Mouse (Mus musculus): ENCODE measurements around the gene Phf14.
"Not testable (repeated sequence)": the region's sequence is repeated elsewhere in the genome, so short reads cannot be mapped to it uniquely, and the experiment has no call there.

Gene Phf14

DNA sequence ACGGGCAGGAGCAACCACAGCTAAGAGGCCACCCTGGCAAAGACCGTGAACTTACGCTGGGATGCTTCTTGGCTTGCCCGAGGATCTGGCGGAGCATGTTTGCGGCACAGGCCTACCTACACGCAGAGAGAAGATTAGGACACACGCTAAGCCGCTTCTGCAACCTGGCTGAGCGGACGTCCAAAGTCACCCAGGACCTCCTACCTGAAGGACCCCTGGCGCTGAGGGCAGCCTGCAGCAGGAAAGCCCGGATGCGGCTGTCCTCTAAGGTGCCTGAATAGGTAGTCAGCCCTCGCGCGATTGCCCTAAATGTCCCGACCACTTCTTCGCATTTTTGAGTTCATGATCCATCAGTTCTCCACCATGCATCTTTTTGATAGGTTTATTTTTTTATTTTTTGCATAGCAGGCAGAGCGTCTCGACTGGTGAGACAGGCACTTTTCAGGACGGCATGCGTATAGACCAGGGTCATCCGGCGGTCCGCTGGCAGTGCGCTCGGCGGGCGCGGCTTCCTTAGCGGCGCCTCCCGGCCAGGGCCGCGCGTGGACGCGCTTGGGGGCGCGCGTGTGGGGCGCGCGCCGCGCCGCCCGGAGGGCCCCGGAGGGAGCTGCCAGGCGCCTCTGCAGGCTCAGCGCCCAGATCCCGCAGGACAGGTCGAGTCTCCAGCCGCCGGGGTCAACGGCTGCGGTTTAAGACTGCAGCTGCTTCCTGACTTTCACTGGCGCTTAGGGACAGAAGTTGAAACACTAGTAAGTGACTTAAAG, at the start of gene Phf14, which contains the start of gene Ndufa4:
Phf14 (plus strand) TSS at position 541 of the 764 bp plus-strand sequence.
Ndufa4 (minus strand) TSS at position 229 of the 764 bp plus-strand sequence.
- peak; percentile 95 to 96 for DNase-seq

DNA sequence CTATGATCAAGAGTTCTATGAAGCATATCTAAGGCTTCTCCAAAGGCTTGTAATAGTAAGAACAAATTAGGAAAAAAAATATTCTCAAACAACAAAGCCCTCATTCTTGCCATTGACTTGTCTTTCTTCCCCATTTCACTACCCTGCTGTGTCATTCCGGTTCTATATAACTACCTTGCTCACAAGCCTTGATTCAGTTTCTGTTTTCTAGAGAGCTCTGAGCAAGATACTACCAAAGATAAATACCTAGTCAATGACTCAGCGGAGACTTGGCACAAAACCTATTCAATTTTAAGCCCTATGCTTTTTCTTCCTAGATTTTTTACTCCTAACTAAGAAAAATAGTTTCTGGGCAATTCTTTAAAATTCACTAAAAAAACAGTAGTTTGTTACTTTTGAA, 32.2 kb upstream of the Phf14 start:
- DNase-seq, result not testable (repeated sequence)

GRCm38 (mm10) chr6:11900809-11901310, 6.7 kb upstream of the Phf14 start:
- DNase-seq, result no peak

- no peak for DNase-seq
These were observed 730 bp upstream of the Phf14 start for GRCm38 (mm10) chr6:11906890-11907268.

DNA sequence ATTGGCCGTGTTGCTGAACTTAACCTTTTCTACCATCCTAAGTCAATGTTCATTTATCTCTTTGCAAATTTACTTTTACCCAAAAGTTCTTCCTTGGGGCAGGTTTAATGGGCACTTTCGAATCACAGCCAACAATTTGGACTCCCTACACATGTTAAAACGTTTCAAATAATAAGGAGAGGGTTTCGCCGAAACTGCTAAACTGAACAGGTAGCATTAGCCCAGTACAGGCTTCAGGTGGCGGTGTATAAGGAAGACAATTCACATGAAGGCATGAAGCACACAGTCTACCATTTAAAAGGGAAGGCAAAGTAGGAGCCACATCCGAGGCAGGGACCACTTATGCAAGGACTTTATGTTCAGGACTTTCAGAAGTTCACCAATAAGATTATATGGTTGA, 561 bp downstream of the Phf14 start:
- peak in 1 of 2 experiments; percentile 22 for DNase-seq

- DNase-seq, result peak; percentile 84 to 91
These were observed 18.0 kb downstream of the Phf14 start for GRCm38 (mm10) chr6:11925496-11926041.

- peak; percentile 51 to 52 for DNase-seq
These were observed 18.5 kb downstream of the Phf14 start for GRCm38 (mm10) chr6:11926082-11926595.

- peak in 1 of 2 experiments; percentile 18 for DNase-seq
These were observed 19.9 kb downstream of the Phf14 start for GRCm38 (mm10) chr6:11927485-11927884.

DNA sequence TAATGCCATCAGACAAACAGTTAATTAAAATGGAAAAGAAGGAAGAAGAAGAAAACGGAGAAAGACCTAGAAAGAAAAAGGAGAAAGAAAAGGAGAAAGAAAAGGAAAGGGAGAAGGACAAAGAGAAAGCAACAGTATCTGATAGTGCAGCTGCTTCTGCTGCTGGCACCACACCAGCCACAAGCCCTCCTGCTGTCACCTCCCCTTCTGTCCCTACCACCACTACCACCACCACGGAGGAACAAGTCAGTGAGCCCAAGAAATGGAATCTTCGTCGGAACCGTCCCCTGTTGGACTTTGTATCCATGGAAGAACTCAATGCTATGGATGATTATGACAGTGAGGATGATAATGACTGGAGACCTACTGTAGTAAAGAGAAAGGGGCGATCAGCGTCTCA, 25.8 kb downstream of the Phf14 start:
- peak in 1 of 2 experiments; percentile 26 for DNase-seq

DNA sequence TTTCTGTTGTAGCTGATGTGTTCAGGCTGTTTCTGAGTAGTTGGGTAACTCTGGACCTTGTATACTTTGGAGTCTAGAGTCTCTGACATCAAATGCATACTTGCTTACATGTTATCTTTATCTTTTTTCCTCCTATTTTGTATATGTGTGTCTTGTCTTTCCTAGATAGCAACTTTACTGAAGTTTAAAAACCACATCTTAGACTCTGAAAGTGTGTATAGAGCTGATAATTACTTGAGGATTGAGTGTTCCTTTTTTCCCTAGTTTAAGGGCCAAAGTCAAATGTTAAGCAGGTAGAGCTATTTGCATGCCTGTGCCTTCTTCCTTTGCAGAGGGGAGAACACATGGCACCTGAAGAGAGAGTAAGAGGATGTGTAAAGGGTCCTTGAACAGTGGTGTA, 33.3 kb downstream of the Phf14 start:
- DNase-seq, result no peak

DNA sequence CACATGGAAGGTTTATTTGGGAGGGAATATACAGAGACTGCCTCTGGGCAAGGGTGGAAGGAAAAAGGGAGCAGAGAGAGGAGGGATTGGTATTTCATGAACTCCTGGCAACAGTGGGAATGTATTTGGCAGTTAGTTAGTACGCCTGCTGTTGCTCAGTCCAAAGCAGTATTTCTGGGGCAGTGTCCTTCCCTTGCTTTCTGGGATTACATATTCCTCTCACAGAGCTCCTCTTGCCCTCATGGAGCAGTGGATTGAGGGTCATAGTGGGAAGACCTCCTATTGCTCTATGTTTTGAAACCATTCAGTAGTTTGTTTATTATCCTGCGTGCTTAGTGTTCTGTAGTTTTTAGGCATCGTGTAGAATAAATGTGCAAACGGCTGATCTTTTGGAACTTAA, 34.5 kb downstream of the Phf14 start:
- DNase-seq, result peak in 1 of 2 experiments; percentile 15

GRCm38 (mm10) chr6:11948100-11948499, 40.5 kb downstream of the Phf14 start:
- DNase-seq, result no peak

- no peak for DNase-seq
These were observed 52.6 kb downstream of the Phf14 start for GRCm38 (mm10) chr6:11960172-11960571.

DNA sequence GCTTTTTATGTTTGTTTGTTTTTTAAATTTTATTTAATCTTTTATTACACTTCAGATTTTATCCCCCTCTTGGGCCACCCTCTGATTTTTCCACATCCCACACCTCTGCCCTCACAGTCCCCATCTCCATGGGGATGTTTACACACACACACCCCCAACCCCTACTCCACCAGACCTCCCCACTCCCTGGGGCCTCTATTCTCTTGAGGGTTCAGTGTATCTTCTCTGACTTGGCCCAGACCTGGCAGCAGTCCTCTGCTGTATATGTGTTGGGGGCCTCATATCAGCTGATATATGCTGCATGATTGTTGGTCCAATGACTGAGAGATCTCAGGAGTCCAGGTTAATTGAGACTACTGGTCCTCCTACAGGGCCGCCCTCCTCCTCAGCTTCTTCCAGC, 86.2 kb downstream of the Phf14 start:
- DNase-seq, result no peak

DNA sequence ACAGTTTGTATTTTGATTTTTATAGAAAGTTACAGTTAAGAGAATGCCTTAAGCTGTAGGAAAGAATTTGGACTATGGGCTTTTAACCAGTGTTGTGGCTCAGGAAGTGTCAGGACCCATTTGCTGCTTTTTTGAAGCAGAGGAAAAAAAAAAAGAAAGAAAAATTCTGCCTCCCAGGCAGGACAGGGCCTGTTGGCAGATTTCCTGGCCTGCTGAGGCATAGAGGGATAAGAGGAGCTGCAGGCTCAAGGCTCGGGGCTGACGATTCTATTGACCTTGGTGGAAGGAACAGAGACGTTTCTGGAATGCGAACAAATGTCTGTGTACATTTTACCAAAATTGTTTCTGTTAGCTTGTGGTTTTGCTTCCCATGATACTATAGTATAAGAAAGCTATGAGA, 91.0 kb downstream of the Phf14 start:
- peak in 1 of 2 experiments; percentile 19 for DNase-seq

DNA sequence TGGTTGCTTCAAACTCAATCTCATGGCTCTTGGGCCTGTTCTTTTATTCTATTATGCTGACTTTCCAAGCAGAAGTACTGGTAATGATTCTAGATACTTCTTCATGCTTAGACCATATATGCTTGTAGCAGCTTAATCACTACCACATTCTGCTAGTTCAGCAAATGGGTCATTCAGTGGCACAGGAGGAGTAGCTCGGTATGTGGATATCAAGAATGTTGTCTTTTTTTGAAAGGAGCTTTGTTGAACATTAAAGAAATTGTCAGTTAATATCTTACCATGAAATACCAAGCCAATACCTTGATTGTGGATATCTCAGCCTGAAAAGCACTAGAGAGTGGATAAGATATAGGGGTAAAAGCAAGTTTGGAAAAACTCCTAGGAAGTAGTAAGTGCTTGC, 91.9 kb downstream of the Phf14 start:
- DNase-seq, result no peak

GRCm38 (mm10) chr6:12005455-12005854, 97.8 kb downstream of the Phf14 start:
- DNase-seq, result no peak

DNA sequence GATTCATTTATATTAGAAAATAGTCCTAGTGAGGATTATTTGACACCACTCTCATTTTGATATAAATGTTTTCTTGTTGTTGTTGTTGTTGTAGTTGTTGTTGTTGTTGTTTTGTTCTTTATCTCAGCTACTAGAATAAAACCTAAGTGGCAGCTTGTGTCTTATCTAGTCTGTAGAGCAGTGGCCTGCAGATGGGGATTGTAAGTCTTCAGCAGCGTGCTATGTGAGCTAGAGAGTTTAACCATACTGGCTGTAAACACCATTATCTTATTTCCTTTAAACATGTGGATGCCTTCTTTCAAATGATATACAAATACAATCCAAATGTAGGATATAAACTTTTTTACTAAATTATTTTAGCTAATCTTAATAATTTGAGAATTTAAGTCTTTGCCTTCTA, 98.4 kb downstream of the Phf14 start:
- no peak for DNase-seq

DNA sequence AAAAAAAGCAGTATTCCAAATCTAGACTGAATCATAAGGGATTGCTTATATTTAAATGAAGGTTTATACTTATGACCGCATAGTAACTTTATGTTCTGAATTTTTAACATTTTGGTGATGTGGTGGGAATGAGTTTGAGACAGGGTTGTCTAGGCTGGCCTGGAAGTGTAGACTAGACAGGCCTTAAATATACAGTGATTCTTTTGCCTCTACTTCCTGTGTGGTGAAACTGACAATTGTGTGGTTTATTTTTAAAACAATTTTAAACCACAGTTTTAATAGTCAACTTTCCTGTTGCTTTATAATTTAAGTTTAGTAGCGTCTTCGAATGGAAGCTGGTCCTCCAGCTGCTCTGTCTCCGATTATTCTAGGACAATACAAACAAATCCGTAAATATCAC, 104.5 kb downstream of the Phf14 start:
- DNase-seq, result no peak

GRCm38 (mm10) chr6:12014035-12014434, 106.4 kb downstream of the Phf14 start:
- DNase-seq, result no peak

- no peak for DNase-seq
These were observed 107.1 kb downstream of the Phf14 start for GRCm38 (mm10) chr6:12014733-12015132.

GRCm38 (mm10) chr6:12019736-12020135, 112.1 kb downstream of the Phf14 start:
- no peak for DNase-seq

GRCm38 (mm10) chr6:12020156-12020555, 112.5 kb downstream of the Phf14 start:
- DNase-seq, result no peak

DNA sequence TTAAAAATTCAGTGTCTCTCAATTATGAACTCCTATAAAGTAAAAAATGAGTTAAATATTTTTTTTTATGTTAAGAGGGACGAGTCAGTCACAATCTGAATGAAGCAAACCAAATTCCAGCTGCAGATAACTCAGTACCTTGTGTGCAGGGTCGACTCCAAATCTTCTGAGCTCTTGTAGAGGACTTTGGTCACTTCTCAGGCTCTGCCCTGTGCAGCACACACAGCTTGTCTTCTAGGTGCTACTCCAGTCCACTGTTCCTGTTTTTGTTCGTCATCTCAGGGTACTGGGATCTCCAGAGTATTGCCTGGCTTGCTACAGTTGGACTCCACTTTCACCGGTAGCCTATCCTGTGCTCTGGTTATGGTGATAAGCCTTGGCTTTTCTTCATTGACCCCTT, 113.1 kb downstream of the Phf14 start:
- DNase-seq, result no peak
